7 mouse cellular contexts compared by ENCODE assay signal in genomic region chr3:155093116-155093956, GRCm38 (mm10). TPM values are rescaled to one million over a fixed set of nuclear protein-coding genes. Genes with fewer than 3 reads are reported as not detected.
DNase-seq lines count a peak whose midpoint lies in the region; ATAC-seq lines count a peak whose summit lies in the region.

Fpgt (minus strand) TSS chr3:155093403.
Lrriq3 (plus strand) TSS chr3:155093434.

- H3K4me1 ChIP-seq in embryonic facial prominence, embryonic 12.5 days: peaks cover 5% of the 10 kb centered on the region; the same call in 1 of the 2 replicates
- no peaks in the 10 kb centered on the region for H3K4me1 ChIP-seq in limb, embryonic 11.5 days (ENCODE audit: control insufficient read depth, insufficient read depth, low read length)
- H3K4me1 ChIP-seq in midbrain, embryonic 14.5 days (ENCODE audit: control insufficient read depth, insufficient read depth, low read length): 0 out of 2 replicates have a peak, but pooled peaks cover 3% of the 10 kb centered on the region

- H3K4me2 ChIP-seq in embryonic facial prominence, embryonic 12.5 days (replicated peaks): peak within 1 kb of the TSS; percentile 59
- H3K4me2 ChIP-seq in limb, embryonic 11.5 days (ENCODE audit: low read depth, severe bottlenecking): peak within 1 kb of the TSS; percentile 48
- peak within 1 kb of the TSS; percentile 69 for H3K4me2 ChIP-seq in midbrain, embryonic 14.5 days (ENCODE audit: low read length)

- H3K9me3 ChIP-seq in embryonic facial prominence, embryonic 12.5 days: no peaks in the 10 kb centered on the region
- no peaks in the 10 kb centered on the region for H3K9me3 ChIP-seq in limb, embryonic 11.5 days (ENCODE audit: control insufficient read depth, low read length)
- no peaks in the 10 kb centered on the region for H3K9me3 ChIP-seq in midbrain, embryonic 14.5 days (ENCODE audit: control insufficient read depth, low read length)

- H3K4me3 ChIP-seq in embryonic facial prominence, embryonic 12.5 days: peak within 1 kb of the TSS; percentile 62
- peak within 1 kb of the TSS; percentile 38 for H3K4me3 ChIP-seq in limb, embryonic 11.5 days (ENCODE audit: low read depth, low read length)
- H3K4me3 ChIP-seq in midbrain, embryonic 14.5 days (replicated peaks; ENCODE audit: low read depth, low read length): peak within 1 kb of the TSS; percentile 52

- H3K9ac ChIP-seq in embryonic facial prominence, embryonic 12.5 days: peak within 1 kb of the TSS; percentile 64
- peak within 1 kb of the TSS; percentile 76 for H3K9ac ChIP-seq in limb, embryonic 11.5 days (ENCODE audit: low read length)
- peak within 1 kb of the TSS; percentile 73 for H3K9ac ChIP-seq in midbrain, embryonic 14.5 days (replicated peaks; ENCODE audit: low read length)

- peak; percentile 99 for ATAC-seq in embryonic facial prominence, embryonic 12.5 days (ENCODE audit: insufficient number of reproducible peaks, insufficient read depth, low FRiP score, low TSS enrichment)
- ATAC-seq in limb, embryonic 11.5 days (ENCODE audit: insufficient number of reproducible peaks, low FRiP score, low TSS enrichment, low read depth): peak; percentile 99
- peak; percentile 99 for ATAC-seq in midbrain, embryonic 14.5 days (ENCODE audit: low FRiP score, low TSS enrichment)

- no peaks in the 10 kb centered on the region for H3K36me3 ChIP-seq in embryonic facial prominence, embryonic 12.5 days
- no peaks in the 10 kb centered on the region for H3K36me3 ChIP-seq in limb, embryonic 11.5 days (ENCODE audit: control insufficient read depth, insufficient read depth, low read length)
- 0 out of 2 replicates have a peak, but pooled peaks cover 7% of the 10 kb centered on the region for H3K36me3 ChIP-seq in midbrain, embryonic 14.5 days (ENCODE audit: control insufficient read depth, insufficient read depth, low read length)

- H3K27ac ChIP-seq in embryonic facial prominence, embryonic 12.5 days: peak within 1 kb of the TSS; percentile 70
- no peak within 1 kb of the TSS; the same call in 1 of the 2 replicates for H3K27ac ChIP-seq in limb, embryonic 11.5 days (replicated peaks; ENCODE audit: low read depth, low read length)
- peak within 1 kb of the TSS; percentile 92 for H3K27ac ChIP-seq in midbrain, embryonic 14.5 days (replicated peaks; ENCODE audit: low read depth, low read length)

- under 1% methylated on average over 46 of the region's 47 CpGs for WGBS in embryonic facial prominence, embryonic 12.5 days
- WGBS in limb, embryonic 11.5 days: under 1% methylated on average over 47 of the region's 47 CpGs
- WGBS in midbrain, embryonic 14.5 days: under 1% methylated on average over 47 of the region's 47 CpGs

- peak; percentile 92 for DNase-seq in adrenal gland, postnatal 25 days
- DNase-seq in heart, adult 11 months: peak; percentile 99
- peak; percentile 89 for DNase-seq in kidney, adult 18-20 months
- peak; percentile 92 for DNase-seq in limb, embryonic 11.5 days (ENCODE audit: low spot score)
- DNase-seq in midbrain, embryonic 14.5 days: peak; percentile 96
- peak; percentile 68 to 69 for DNase-seq in spleen, adult 18-20 months

- H3K27me3 ChIP-seq in embryonic facial prominence, embryonic 12.5 days: no peaks in the 10 kb centered on the region
- no peaks in the 10 kb centered on the region for H3K27me3 ChIP-seq in limb, embryonic 11.5 days (ENCODE audit: control insufficient read depth, insufficient read depth, low read length)
- no peaks in the 10 kb centered on the region for H3K27me3 ChIP-seq in midbrain, embryonic 14.5 days (ENCODE audit: control insufficient read depth, insufficient read depth, low read length)

RNA-seq across cellular contexts. Expression of gene Fpgt, which starts in this region (rescaled TPM):
- total RNA-seq in adrenal gland, postnatal 25 days (2021): 31.7 and 33.7 TPM in 2 replicates
- polyA plus RNA-seq in embryonic facial prominence, embryonic 12.5 days (2016; fragmentation: Nextera tagmentation; extraction: Ambion mirVana): 16.3 and 18.9 TPM in 2 replicates
- 16.3 and 16.8 TPM in 2 replicates for polyA plus RNA-seq in limb, embryonic 11.5 days (2014; fragmentation: Nextera tagmentation; extraction: Ambion mirVana)
- 20.2 and 27.4 TPM in 2 replicates for polyA plus RNA-seq in midbrain, embryonic 14.5 days (2014; fragmentation: Nextera tagmentation; extraction: Ambion mirVana)

RNA-seq across cellular contexts. Expression of gene Lrriq3, which starts in this region (rescaled TPM):
- 1.2 and 2.5 TPM in 2 replicates for total RNA-seq in adrenal gland, postnatal 25 days (2021)
- 0.54 and 1.3 TPM in 2 replicates for polyA plus RNA-seq in embryonic facial prominence, embryonic 12.5 days (2016; fragmentation: Nextera tagmentation; extraction: Ambion mirVana)
- polyA plus RNA-seq in limb, embryonic 11.5 days (2014; fragmentation: Nextera tagmentation; extraction: Ambion mirVana): 0.51 and 0.92 TPM in 2 replicates
- polyA plus RNA-seq in midbrain, embryonic 14.5 days (2014; fragmentation: Nextera tagmentation; extraction: Ambion mirVana): 0.98 and 1.6 TPM in 2 replicates
